Mouse (Mus musculus) brain, embryonic 14.5 days (tissue): ENCODE data around the gene Tctex1d4.

Experiments used
- CTCF ChIP-seq: fragments of 200-500 bp; IDR thresholded peaks from 2 replicates; pipeline ENCODE4 v1.5.1; 2012; ENCODE audit warnings: inconsistent platforms, mild to moderate bottlenecking, moderate library complexity, borderline replicate concordance; ENCODE audit not compliant: insufficient read depth, insufficient read length; ENCODE audit errors: extremely low read depth
- POLR2A ChIP-seq: fragments of 200-500 bp; IDR thresholded peaks from 2 replicates; pipeline ENCODE4 v1.6.1; 2012; ENCODE audit warnings: mild to moderate bottlenecking, inconsistent platforms, borderline replicate concordance; ENCODE audit not compliant: poor library complexity, insufficient read depth, insufficient read length, severe bottlenecking; ENCODE audit errors: extremely low read depth

- TF ChIP-seq POLR2A = no peak
- no peak for TF ChIP-seq CTCF
These were observed 31.8 kb upstream of the Tctex1d4 start for GRCm38 (mm10) chr4:117094626-117095361.
